Mouse (Mus musculus) myocyte (in vitro differentiated cells): ENCODE results near the gene Catip.

Experiments used
- CEBPB ChIP-seq: IDR thresholded peaks from 2 replicates; pipeline ENCODE4 v1.6.1; 2011; ENCODE audit warnings: mild to moderate bottlenecking, moderate library complexity; ENCODE audit not compliant: poor library complexity, insufficient read depth, severe bottlenecking
- E2F4 ChIP-seq: IDR thresholded peaks from one replicate; pipeline ENCODE4 v1.6.1; 2011; ENCODE audit warnings: mild to moderate bottlenecking, control low read depth, moderate library complexity; ENCODE audit not compliant: insufficient read depth
- MAX ChIP-seq: IDR thresholded peaks from one replicate; pipeline ENCODE4 v1.6.1; 2011; ENCODE audit warnings: low read depth, mild to moderate bottlenecking, control low read depth
- MYOG ChIP-seq, 3 experiments: IDR thresholded peaks; one replicate each; pipeline ENCODE4 v1.6.1; 2011; ENCODE audit warnings: control low read depth in 2 of 3, low read depth in 2 of 3, mild to moderate bottlenecking in 2 of 3; ENCODE audit not compliant: insufficient read length in 2 of 3, control insufficient read depth in 1 of 3, insufficient read depth in 1 of 3
- POLR2A ChIP-seq: IDR thresholded peaks from one replicate; pipeline ENCODE4 v1.6.1; 2011; ENCODE audit warnings: low read depth, mild to moderate bottlenecking, control low read depth, moderate library complexity; ENCODE audit not compliant: insufficient read length
- POLR2AphosphoS2 ChIP-seq: IDR thresholded peaks from one replicate; pipeline ENCODE4 v1.6.1; 2011; ENCODE audit warnings: low read depth, control low read depth; ENCODE audit not compliant: insufficient read length
- REST ChIP-seq: IDR thresholded peaks from one replicate; pipeline ENCODE4 v1.6.1; 2011; ENCODE audit warnings: mild to moderate bottlenecking, control low read depth, moderate library complexity; ENCODE audit not compliant: insufficient read depth, insufficient read length
- TCF12 ChIP-seq: IDR thresholded peaks from one replicate; pipeline ENCODE4 v1.6.1; 2011; ENCODE audit warnings: mild to moderate bottlenecking, control low read depth; ENCODE audit not compliant: poor library complexity, insufficient read depth, severe bottlenecking
- TCF3 ChIP-seq: IDR thresholded peaks from one replicate; pipeline ENCODE4 v1.6.1; 2011; ENCODE audit warnings: low read depth, control low read depth; ENCODE audit not compliant: insufficient read length
- USF1 ChIP-seq: IDR thresholded peaks from one replicate; pipeline ENCODE4 v1.6.1; 2011; ENCODE audit warnings: low read depth, mild to moderate bottlenecking, control low read depth, moderate library complexity

GRCm38 (mm10) chr1:74385531-74385930 is 23.6 kb downstream of the Catip start:
- TF ChIP-seq CEBPB = no peak
- TF ChIP-seq E2F4 = no peak
- TF ChIP-seq USF1 = no peak
- no peak for TF ChIP-seq POLR2A
- TF ChIP-seq MAX = no peak
- TF ChIP-seq MYOG (IDR thresholded peaks at IDR 0.05; ENCODE audit: control insufficient read depth in 1 of 3, insufficient read depth in 1 of 3, insufficient read length in 2 of 3, low read depth in 2 of 3) = no peak
- no peak for TF ChIP-seq REST
- TF ChIP-seq TCF12 = no peak
- TF ChIP-seq POLR2AphosphoS2 = no peak
- no peak for TF ChIP-seq TCF3
